Mouse (Mus musculus) cortical plate, adult 2 months (tissue): ENCODE measurements around the gene Celsr2.

ENCODE experiments used
- CTCF ChIP-seq: fragments of 200-500 bp; IDR thresholded peaks from 2 replicates; pipeline ENCODE4 v1.5.1; 2011; ENCODE audit warnings: mild to moderate bottlenecking, control low read depth, low read length; ENCODE audit not compliant: insufficient read depth; ENCODE audit errors: extremely low read depth
- POLR2A ChIP-seq: fragments of 200-500 bp; IDR thresholded peaks from 2 replicates; pipeline ENCODE4 v1.6.1; 2011; ENCODE audit warnings: mild to moderate bottlenecking, low read length, control low read depth; ENCODE audit not compliant: insufficient read depth; ENCODE audit errors: extremely low read depth

DNA sequence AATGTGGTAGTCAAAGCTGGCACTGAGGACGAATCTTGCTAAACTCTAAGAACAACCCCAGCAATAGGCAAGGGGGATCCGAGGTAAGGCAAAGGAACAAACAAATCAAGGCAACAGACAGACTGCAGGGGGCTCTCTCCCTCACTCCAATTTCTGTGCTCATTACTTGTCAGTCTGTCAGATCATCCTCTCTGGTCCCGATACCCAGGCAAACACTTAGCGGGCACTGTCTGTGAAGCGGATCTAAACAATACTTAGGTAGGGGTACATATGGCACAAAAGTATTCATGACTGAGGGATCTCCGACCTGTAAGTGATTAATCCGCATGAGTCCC lies 21.0 kb upstream of the Celsr2 start:
- no peak for TF ChIP-seq CTCF
- no peak for TF ChIP-seq POLR2A
